Mouse (Mus musculus) cortical plate, adult 2 months (tissue): ENCODE results near the gene Schip1. TPM values are rescaled to one million over a fixed set of nuclear protein-coding genes. Genes with fewer than 3 reads are reported as not detected.

Source experiments
- H3K27ac ChIP-seq: fragments of 200-500 bp; 2 replicates; pipeline ENCODE4 v1.5.1; 2012; ENCODE audit warnings: low read length, control low read depth, inconsistent platforms; ENCODE audit not compliant: insufficient read depth
- H3K4me1 ChIP-seq: fragments of 200-500 bp; 2 replicates; pipeline ENCODE4 v1.6.1; 2011; ENCODE audit warnings: low read length; ENCODE audit not compliant: control insufficient read depth, insufficient read depth
- H3K4me3 ChIP-seq: fragments of 200-500 bp; 2 replicates; pipeline ENCODE4 v1.5.1; 2011; ENCODE audit warnings: mild to moderate bottlenecking, low read length, control low read depth; ENCODE audit not compliant: insufficient read depth
- CTCF ChIP-seq: fragments of 200-500 bp; IDR thresholded peaks from 2 replicates; pipeline ENCODE4 v1.5.1; 2011; ENCODE audit warnings: mild to moderate bottlenecking, control low read depth, low read length; ENCODE audit not compliant: insufficient read depth; ENCODE audit errors: extremely low read depth
- POLR2A ChIP-seq: fragments of 200-500 bp; IDR thresholded peaks from 2 replicates; pipeline ENCODE4 v1.6.1; 2011; ENCODE audit warnings: mild to moderate bottlenecking, low read length, control low read depth; ENCODE audit not compliant: insufficient read depth; ENCODE audit errors: extremely low read depth
- polyA plus RNA-seq: library from polyadenylated mRNA; depleted of rRNA; stranded (reverse); fragments of >200 nt; gene quantifications from 2 replicates; pipeline ENCODE4 v1.2.3, GENCODE M21; 2012

The Schip1 gene
- polyA plus RNA-seq, 1 experiment = 207 TPM

DNA sequence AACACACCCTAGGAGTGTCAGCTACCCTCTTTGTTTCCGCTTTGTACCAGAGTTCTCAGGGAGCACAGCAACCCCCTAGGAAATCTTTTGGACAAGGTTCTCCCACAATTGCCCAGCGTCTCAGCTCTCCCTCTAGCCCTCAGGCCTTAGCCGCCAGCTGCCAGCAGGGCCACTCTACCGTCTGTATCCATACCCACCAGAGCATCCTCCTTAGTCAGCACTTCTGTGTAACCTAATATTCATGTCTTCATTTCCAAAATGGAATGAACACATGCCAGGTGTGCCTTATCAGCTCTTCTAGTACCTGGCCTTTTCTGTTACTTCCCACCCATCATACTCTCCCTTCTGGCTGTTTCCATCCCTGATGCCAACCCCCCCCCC, 501.1 kb downstream of the Schip1 start:
- Histone ChIP-seq H3K27ac (no peak overlapping the region), H3K4me3 (no peak overlapping the region), H3K4me1 (peaks cover 8% of the 10 kb centered on the region)
- TF ChIP-seq POLR2A = no peak
- no peak for TF ChIP-seq CTCF

DNA sequence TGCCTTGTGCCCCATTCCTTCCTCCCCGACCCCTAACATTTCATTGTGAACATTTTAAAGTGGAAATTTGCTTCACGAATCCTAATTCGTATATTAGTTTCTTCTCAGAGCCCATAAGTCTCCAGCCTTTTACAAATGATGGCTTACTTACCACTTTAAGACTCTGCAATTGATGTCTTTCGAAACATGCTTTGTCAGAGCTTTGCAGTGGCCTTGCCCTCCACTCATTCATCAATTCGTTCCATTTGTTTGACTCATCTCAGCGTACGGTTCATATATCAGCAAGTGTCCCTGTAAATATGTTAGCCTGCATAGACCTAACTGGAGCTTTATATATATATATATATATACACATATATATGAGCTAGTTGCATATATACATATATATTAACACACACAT, 503.0 kb downstream of the Schip1 start:
- H3K27ac ChIP-seq = no peak overlapping the region
- H3K4me3 ChIP-seq = no peak overlapping the region
- TF ChIP-seq CTCF (no peak), POLR2A (no peak)
- peaks cover 8% of the 10 kb centered on the region for H3K4me1 ChIP-seq

- Histone ChIP-seq H3K4me3 (no peak overlapping the region), H3K4me1 (peaks cover 8% of the 10 kb centered on the region), H3K27ac (no peak overlapping the region)
- no peak for TF ChIP-seq POLR2A
- no peak for TF ChIP-seq CTCF
These were observed 503.5 kb downstream of the Schip1 start for GRCm38 (mm10) chr3:68568149-68568548.

GRCm38 (mm10) chr3:68568716-68569115, 504.1 kb downstream of the Schip1 start:
- Histone ChIP-seq H3K4me1 (peaks cover 8% of the 10 kb centered on the region), H3K4me3 (no peak overlapping the region), H3K27ac (no peak overlapping the region)
- TF ChIP-seq CTCF (no peak), POLR2A (no peak)

- Histone ChIP-seq H3K4me3 (no peak overlapping the region), H3K27ac (peak overlapping the region; percentile 23; the same call in 1 of the 2 replicates), H3K4me1 (peaks cover 4% of the 10 kb centered on the region; the same call in 1 of the 2 replicates)
- TF ChIP-seq POLR2A = no peak
- TF ChIP-seq CTCF = no peak
These were observed 505.7 kb downstream of the Schip1 start for GRCm38 (mm10) chr3:68570319-68570718.

DNA sequence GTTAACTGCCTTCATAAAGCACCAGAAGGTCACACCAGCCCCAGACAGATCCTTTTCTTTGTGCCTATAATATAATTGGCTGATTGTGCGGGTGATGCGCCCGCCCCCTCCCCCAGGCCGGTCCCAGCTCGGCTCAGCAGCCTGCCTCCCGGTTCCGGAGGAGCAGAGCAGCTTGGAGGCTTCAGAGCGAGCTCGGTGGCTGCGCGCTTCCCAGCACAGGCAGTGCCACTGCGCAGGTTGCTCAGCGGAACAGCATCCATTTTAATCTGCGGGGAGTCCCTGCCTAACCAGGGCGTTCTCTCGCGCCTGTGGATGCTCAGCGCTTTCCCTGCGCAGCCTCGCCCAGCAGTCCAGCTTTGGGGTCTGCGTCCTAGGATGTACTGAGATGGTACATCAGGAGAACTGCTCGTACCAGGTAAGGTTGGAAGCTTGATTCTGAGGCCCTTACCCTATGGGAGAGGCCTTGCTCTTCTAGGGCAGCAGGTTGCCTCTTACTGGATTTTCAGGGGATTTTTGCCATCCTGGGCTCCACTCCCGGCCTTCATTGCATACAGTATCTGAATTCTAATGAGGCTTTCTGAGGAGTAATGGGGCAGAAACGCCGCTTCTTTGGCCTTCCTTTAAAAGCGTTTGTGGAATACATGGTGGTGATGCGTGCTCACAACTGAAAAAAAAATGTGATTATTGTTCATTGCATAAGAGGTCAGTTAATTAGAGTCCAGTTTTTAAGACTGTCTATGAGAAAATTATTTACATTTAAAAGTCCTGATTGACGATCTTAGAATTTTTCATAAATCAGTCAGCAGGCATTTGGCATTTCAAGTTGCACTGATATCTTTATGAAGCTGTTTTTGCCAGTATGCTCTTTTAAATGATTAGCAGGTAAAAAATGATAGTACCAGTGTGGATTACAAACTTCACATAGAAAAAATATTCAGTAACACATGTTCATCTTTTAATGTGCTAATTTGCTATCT, 507.9 kb downstream of the Schip1 start:
- no peak for TF ChIP-seq CTCF
- peak; percentile 97 for TF ChIP-seq POLR2A
- peaks cover 4% of the 10 kb centered on the region; the same call in 1 of the 2 replicates for H3K4me1 ChIP-seq
- peak overlapping the region; percentile 95 for H3K27ac ChIP-seq
- peak overlapping the region; percentile 73 for H3K4me3 ChIP-seq

GRCm38 (mm10) chr3:68573226-68573624, 508.6 kb downstream of the Schip1 start:
- Histone ChIP-seq H3K4me3 (peak overlapping the region; percentile 73), H3K4me1 (peaks cover 4% of the 10 kb centered on the region), H3K27ac (peak overlapping the region; percentile 95)
- no peak for TF ChIP-seq CTCF
- no peak for TF ChIP-seq POLR2A

- TF ChIP-seq CTCF (no peak), POLR2A (no peak)
- H3K4me1 ChIP-seq = peaks cover 4% of the 10 kb centered on the region
- peak overlapping the region; percentile 73 for H3K4me3 ChIP-seq
- H3K27ac ChIP-seq = peak overlapping the region; percentile 95; the same call in 1 of the 2 replicates
These were observed 509.5 kb downstream of the Schip1 start for GRCm38 (mm10) chr3:68574097-68574496.

DNA sequence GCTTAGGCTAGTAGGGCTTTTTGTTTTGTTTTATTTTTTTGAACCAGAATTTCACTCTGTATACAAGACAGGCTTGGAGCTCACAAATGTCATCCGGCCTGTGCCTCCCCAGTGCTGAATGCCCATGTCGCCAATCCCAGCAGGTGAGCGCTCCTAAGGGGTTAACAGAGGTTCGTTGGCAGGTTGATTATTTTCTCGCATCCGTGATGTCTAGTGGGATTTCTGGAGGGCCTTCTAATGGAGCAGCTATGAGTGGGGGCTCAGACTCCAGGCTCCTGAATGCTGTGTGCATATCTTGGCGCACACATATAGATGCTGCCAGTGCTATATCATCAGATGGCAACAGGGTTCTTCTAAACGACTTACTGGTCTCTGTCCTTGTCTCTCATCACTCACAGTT, 510.0 kb downstream of the Schip1 start:
- H3K4me1 ChIP-seq = peaks cover 4% of the 10 kb centered on the region

DNA sequence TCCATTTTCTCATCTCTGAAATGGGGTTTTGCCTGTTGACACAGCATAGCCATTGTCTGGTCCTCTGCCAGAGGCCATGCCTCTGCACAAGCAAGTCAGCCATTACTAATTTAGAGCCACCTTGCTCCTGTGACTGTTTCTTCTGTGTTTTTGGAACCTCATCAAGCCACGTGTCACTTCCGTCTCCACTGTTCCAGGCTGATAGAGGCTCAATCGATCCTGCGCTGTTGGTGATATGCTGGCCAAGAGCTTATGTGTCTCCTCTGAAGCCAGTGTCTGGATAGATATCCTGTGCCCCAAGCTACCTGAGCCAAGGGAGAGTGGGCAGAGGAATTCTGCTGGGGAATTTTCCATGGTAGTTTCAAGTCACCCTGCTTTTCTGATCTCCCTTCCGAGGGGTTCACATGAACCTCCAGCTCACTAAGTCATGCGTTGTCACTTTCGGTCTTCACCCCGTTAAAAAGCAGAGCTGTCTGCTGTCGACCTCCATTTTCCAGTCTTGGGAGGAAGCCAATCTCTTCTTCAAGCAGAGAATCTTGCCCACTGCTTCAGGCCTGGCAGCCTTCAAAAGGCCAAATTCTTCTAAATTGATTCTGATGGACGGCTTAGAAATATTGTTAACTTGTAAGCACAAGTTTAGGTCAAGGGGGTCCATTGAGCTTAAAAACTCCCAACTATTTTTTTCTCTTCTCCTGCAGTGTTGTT, 511.2 kb downstream of the Schip1 start:
- no peak for TF ChIP-seq CTCF
- peak; percentile 54; the same call in 1 of the 2 replicates for TF ChIP-seq POLR2A
- peak overlapping the region; percentile 73 for H3K4me3 ChIP-seq
- peaks cover 2% of the 10 kb centered on the region; the same call in 1 of the 2 replicates for H3K4me1 ChIP-seq
- peak overlapping the region; percentile 81 for H3K27ac ChIP-seq

More for the DNA sequence above, 510.0 kb downstream of the Schip1 start:
- H3K4me3 ChIP-seq = peak overlapping the region; percentile 73
- no peak for TF ChIP-seq CTCF
- TF ChIP-seq POLR2A = no peak
- peak overlapping the region; percentile 59; the same call in 1 of the 2 replicates for H3K27ac ChIP-seq
